Mouse (Mus musculus): ENCODE data around the gene Rhof.

Gene Rhof

GRCm38 (mm10) chr5:123148073-123148722 lies 15.7 kb upstream of the Rhof start:
- DNase-seq (ENCODE audit: low spot score in 2 of 2), result no peak

DNA sequence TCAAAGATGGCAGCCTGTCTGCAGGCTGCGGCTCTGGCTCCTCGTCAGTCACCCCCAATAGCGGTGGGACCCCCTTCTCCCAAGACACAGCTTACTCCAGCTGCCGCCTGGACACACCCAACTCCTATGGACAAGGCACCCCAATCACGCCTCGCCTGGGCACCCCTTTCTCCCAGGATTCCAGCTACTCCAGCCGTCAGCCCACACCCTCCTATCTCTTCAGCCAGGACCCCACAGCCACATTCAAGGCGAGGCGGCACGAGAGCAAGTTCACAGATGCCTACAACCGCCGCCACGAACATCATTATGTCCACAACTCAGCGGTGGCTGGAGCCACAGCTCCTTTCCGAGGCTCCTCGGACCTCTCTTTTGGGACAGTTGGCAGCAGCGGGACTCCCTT lies 15.1 kb upstream of the Rhof start:
- no peak for DNase-seq (ENCODE audit: low spot score in 2 of 2)

GRCm38 (mm10) chr5:123146357-123146756 lies 13.9 kb upstream of the Rhof start:
- no peak for DNase-seq (ENCODE audit: low spot score in 2 of 2)

- DNase-seq (ENCODE audit: low spot score in 2 of 2), result no peak
These were observed 12.5 kb upstream of the Rhof start for GRCm38 (mm10) chr5:123144746-123145590.

DNA sequence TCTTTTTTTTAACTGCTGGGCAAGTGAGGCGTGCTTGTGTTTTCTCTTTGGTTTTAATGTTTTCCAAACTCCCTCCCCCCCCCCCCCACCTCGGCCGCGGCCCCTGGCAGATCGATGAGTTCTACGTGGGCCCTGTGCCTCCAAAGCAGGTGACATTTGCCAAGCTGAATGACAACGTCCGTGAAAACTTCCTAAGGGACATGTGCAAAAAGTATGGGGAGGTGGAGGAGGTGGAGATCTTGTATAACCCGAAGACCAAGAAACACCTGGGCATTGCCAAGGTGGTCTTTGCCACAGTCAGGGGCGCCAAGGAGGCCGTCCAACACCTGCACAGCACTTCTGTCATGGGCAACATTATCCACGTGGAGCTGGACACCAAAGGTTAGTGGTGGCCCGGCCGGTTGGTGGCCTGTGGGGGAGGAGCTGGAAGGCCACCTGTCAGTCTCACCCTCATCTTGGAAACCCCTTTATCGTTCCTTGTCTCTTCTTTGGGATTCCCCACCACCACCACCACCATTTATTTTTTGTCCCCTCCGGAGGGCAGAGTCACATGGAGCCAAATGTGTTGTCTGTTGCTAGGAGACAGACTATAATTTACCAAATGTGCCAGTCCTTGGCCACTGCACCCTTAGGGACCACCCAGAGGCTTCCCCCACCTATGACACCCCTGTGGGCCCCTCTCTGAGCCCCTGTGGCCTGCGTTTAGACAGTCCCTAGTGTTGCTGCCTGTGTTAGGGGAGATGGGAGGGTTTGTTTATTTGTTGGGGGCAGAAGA lies 11.7 kb upstream of the Rhof start:
- peak in 1 of 2 experiments; percentile 39 for DNase-seq (ENCODE audit: low spot score in 2 of 2)

GRCm38 (mm10) chr5:123143251-123143970 lies 10.9 kb upstream of the Rhof start:
- DNase-seq (ENCODE audit: low spot score in 2 of 2), result no peak

GRCm38 (mm10) chr5:123142161-123143157 lies 10.0 kb upstream of the Rhof start, which contains the start of gene Setd1b:
Gene Setd1b, plus strand, starts transcription at chr5:123142193.
- peak; percentile 50 for DNase-seq (ENCODE audit: low spot score in 2 of 2)

DNA sequence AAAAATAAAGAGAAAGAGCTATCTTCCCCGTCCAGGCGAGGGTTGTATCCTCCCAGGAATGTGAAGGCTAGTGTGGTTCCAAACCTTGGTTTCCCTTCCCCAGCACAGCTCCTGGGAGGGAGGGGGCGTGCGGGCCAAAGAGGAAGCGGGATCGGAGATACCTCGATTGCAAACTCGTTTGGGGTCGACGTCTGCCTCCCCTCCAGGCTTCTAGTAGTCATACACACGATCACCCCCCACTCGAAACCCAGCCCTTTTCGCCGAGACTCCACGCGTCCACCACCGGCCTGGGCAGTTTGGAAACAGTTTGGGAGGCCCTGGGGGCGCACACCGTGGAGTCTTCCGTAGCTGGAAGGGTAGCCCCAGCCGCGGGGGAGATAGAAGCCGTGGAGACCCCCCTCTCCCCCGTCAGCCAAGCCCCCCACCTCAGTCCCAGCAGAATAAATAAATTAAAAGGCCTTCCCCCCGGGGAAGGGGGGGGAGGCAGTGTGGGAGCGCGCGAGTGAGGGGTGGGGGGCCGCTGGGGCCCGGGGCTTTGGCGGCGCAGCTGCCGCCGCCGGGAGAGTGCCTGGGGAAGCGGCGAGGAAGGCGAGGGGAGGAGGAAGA lies 9.2 kb upstream of the Rhof start:
- DNase-seq (ENCODE audit: low spot score in 2 of 2), result peak; percentile 39 to 63

GRCm38 (mm10) chr5:123140694-123141554 lies 8.4 kb upstream of the Rhof start:
- peak; percentile 89 to 92 for DNase-seq (ENCODE audit: low spot score in 2 of 2)

- peak in 1 of 2 experiments; percentile 35 for DNase-seq (ENCODE audit: low spot score in 2 of 2)
These were observed 7.5 kb upstream of the Rhof start for GRCm38 (mm10) chr5:123139722-123140627.

DNA sequence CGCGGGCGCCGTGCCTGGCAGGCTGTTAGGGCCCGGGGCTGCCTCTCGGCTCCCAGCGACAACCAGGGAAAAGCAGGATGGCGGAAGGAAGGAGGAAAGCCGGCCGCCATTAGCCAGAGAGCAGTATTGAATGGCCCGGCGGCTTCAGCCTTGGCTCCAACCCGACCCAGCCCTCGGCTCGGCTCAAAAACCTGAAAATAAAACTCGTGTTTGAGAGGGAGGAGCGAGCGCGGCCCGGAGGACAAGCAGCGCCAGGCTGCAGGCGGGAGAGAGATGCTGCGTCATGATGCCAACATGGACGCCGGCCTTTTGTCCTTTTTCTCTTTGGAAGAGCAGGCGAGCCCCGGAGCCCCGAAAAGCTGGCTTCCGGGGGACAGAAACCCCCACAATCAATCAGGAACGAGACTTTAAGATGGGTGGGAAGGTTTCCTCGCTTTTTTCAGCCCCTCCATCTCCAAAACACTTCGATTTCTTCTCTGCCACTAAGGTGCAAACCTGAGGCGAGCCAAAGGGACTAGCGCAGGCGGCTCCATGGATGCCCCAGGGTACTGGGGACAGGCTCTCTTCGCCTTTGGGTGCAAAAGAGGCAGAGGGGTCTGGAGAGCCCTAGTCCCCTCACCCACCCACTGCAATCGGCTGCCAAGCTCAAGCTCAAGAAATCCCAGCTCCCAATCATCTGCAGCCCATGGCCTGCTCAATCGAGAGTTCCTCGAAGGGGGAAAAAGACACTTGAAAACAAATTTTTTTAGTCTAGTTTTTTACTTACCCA lies 6.6 kb upstream of the Rhof start:
- peak; percentile 71 to 83 for DNase-seq (ENCODE audit: low spot score in 2 of 2)

DNA sequence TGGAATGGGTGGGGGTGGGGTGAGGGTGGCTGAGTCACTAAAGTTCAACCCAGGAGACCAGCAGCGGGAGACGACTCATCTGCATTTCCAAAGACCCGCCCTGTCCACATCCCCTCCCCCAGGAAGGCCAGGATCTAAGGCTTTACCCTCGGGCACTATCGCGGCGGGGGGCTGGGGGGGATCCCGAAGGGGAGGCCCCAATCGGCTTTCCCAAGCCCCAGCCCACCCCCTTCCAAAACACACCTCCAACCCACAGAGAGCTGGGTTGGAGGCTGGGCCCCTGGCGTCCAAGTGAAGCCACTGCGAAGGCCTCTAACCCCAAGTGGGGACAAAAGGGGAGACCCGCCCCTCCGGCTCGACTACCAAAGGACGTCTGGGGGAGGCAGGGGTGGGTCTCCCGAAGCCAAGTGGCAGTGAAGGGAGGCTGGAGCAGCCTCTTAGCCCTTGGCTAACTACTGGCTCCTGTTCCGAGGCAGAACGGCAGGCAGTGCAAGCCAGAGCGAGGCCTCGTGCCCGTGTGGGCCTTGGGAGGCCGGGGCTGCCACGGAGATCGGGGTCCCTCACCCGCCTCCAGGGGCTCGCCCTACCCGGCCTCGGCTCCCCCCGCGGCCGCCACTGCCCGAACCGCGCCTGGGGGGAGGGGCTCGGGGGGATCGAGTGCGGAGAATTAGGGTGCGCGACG lies 5.9 kb upstream of the Rhof start:
- DNase-seq (ENCODE audit: low spot score in 2 of 2), result peak; percentile 69 to 80

- DNase-seq (ENCODE audit: low spot score in 2 of 2), result no peak
These were observed 5.4 kb upstream of the Rhof start for GRCm38 (mm10) chr5:123137910-123138229.

DNA sequence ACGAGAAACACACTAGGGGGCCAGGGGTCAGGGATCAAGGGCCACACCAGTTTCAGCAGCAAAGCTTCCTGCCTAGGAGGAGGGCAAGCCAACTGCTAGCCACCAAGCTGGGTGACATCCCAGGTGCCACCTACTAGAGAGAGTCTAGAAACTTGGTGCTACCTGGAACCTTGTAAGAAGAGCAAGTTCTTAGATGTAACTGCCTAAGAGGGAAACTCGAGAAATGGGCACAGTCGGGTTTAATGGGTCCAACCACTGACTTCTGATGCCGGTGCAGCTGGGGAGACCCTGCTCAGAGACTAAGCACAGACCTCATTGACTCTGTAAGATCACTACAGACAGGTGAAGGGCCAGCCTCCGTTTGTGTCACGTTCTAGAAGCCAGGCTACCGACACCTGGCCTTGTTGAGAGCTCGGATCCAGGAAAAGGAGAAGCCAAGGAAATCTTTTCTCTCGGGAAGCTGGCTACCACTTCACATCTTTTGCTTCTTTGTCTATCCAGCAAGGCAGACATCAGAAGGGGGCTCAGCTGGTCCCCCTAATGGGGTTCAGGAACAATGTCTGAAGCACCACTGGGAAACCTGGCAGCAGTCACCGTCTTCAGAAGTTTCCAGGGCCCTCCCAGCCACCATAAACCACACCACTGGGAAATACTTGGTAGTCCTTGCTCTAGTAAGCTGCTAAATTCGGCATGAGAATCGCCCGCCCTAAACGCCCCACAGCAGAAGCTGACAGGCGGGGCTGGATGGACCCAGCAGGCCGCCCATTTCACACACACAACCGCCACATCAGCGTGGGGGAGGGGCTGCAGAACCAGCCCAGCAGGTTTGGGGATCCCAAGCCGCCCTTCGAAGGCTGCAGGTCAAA lies 4.8 kb upstream of the Rhof start:
- DNase-seq (ENCODE audit: low spot score in 2 of 2), result peak; percentile 92 to 94

GRCm38 (mm10) chr5:123136361-123137043 lies 4.0 kb upstream of the Rhof start:
- peak; percentile 79 to 93 for DNase-seq (ENCODE audit: low spot score in 2 of 2)

Data from urinary bladder, adult 18-20 months (tissue).